Mouse (Mus musculus): ENCODE results near the gene Jph2. TPM values are rescaled to one million over a fixed set of nuclear protein-coding genes. Genes with fewer than 3 reads are reported as not detected.
A peak's percentile ranks its signal among the peaks of the same experiment; 100 is the strongest.

Jph2 gene
- polyA plus RNA-seq, 1 experiment, result 1.0 TPM

DNA sequence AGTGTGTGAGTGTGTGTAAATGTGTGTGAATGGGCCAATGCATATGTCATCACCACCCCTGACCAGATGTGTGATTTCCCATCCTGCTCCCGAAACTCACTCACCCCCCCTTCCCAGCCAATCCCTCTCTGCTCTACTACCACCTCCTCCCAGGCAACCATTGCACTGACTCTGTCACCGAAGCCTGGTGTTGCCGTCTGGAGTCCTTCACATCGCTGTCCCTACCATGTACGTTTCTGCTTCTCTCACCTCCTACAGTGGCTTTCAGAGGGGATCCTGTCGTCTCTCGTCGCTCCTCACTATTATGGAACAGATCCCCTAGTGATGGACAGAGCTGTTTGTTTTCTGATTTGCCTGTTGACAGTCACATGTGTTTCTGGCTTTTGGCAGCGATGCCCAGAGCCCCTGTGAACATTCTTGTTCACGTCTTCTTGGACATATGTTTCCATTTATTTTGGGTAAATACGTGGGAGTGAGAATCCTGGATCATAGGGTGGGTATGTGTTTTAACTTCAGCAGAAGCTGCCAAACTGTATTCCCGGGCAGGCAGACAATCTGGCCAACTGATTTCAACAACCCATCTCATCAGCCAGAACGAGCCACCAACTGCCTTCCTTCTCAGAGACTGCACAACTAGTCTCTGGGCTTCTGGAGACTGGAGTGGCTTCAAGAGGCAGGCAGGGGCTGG lies 65.3 kb downstream of the Jph2 start:
- DNase-seq (ENCODE audit: low read depth), result peak; percentile 75

DNA sequence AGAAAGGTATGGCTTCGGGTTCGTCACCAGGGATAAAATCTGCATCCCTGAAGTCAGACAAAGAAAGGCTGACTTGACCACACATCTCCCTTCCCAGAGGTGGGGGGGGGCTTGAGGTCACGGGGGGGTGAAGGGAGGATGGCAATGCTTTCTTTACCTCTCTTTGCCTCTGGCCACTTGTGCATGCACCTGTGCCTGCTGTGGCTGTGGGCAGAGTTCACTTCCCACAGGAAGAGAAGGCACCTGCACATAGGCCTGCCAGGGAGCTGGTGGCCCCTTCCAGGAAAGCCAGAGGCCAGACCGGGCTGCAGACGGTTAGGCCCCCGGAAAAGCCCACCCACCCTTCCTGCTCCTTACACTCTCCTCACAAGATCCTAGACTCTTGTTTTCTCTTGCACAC lies 66.4 kb downstream of the Jph2 start:
- DNase-seq (ENCODE audit: low read depth), result no peak
- TF ChIP-seq POLR2A (IDR thresholded peaks at IDR 0.05; ENCODE audit: borderline replicate concordance, extremely low read depth, insufficient read depth, insufficient read length, poor library complexity, severe bottlenecking) (no peak), CTCF (IDR thresholded peaks at IDR 0.05; ENCODE audit: borderline replicate concordance, extremely low read depth, insufficient read depth, insufficient read length) (no peak)

More for the DNA sequence above, 65.3 kb downstream of the Jph2 start:
- TF ChIP-seq POLR2A (IDR thresholded peaks at IDR 0.05; ENCODE audit: borderline replicate concordance, extremely low read depth, insufficient read depth, insufficient read length, poor library complexity, severe bottlenecking) (no peak), CTCF (IDR thresholded peaks at IDR 0.05; ENCODE audit: borderline replicate concordance, extremely low read depth, insufficient read depth, insufficient read length) (no peak)

DNA sequence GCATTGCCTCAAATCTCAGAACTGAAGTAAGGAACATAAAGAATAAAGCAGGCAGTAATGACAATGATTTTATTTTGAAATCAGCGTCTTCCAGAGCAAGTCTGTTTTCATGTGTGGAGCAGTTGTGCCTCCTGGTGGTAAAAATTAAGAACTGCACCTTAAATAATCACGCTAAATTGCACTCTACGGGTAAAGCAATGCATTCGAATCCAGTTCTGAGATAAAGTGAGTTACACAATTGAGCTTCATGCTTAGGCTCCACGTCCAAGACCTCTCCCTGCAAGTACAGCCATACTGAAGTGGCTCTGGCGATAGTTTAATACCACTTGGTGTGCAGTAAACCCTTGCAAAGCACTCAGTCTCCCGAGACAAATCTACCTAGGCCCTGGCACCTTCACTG lies 67.1 kb downstream of the Jph2 start:
- TF ChIP-seq POLR2A (IDR thresholded peaks at IDR 0.05; ENCODE audit: borderline replicate concordance, extremely low read depth, insufficient read depth, insufficient read length, poor library complexity, severe bottlenecking) (no peak), CTCF (IDR thresholded peaks at IDR 0.05; ENCODE audit: borderline replicate concordance, extremely low read depth, insufficient read depth, insufficient read length) (peak; percentile 63)
- DNase-seq (ENCODE audit: low read depth), result peak; percentile 86

- TF ChIP-seq POLR2A (IDR thresholded peaks at IDR 0.05; ENCODE audit: borderline replicate concordance, extremely low read depth, insufficient read depth, insufficient read length, poor library complexity, severe bottlenecking) (no peak), CTCF (IDR thresholded peaks at IDR 0.05; ENCODE audit: borderline replicate concordance, extremely low read depth, insufficient read depth, insufficient read length) (no peak)
- no peak for DNase-seq (ENCODE audit: low read depth)
Observed at GRCm38 (mm10) chr2:163323163-163323562, 74.6 kb downstream of the Jph2 start.

- peak; percentile 56 for DNase-seq (ENCODE audit: low read depth)
Observed at GRCm38 (mm10) chr2:163318777-163319176, 79.0 kb downstream of the Jph2 start.

DNA sequence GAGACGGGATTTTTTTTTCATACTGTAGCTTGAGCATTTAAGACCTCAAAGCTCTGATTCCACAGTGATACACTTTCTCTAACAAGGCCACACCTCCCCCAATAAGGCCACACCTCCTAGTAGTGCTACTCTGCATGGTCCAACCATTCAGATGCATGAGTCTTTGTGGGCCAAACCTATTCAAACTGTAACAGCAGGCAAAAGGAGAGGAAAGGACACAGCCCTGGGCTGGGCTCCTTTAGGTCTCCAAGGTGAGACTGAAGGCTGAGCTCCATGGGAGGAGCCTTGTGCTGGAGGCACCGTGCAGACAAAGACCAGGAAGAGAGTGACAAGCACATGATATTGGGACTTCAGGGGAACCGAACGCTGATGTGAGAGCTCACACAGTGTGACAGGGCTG lies 80.5 kb downstream of the Jph2 start:
- TF ChIP-seq POLR2A (IDR thresholded peaks at IDR 0.05; ENCODE audit: borderline replicate concordance, extremely low read depth, insufficient read depth, insufficient read length, poor library complexity, severe bottlenecking) (no peak), CTCF (IDR thresholded peaks at IDR 0.05; ENCODE audit: borderline replicate concordance, extremely low read depth, insufficient read depth, insufficient read length) (no peak)
- no peak for DNase-seq (ENCODE audit: low read depth)

More at GRCm38 (mm10) chr2:163318777-163319176, 79.0 kb downstream of the Jph2 start:
- TF ChIP-seq POLR2A (IDR thresholded peaks at IDR 0.05; ENCODE audit: borderline replicate concordance, extremely low read depth, insufficient read depth, insufficient read length, poor library complexity, severe bottlenecking), result no peak
- TF ChIP-seq CTCF (IDR thresholded peaks at IDR 0.05; ENCODE audit: borderline replicate concordance, extremely low read depth, insufficient read depth, insufficient read length), result peak; percentile 35; the same call in 1 of the 2 replicates

DNA sequence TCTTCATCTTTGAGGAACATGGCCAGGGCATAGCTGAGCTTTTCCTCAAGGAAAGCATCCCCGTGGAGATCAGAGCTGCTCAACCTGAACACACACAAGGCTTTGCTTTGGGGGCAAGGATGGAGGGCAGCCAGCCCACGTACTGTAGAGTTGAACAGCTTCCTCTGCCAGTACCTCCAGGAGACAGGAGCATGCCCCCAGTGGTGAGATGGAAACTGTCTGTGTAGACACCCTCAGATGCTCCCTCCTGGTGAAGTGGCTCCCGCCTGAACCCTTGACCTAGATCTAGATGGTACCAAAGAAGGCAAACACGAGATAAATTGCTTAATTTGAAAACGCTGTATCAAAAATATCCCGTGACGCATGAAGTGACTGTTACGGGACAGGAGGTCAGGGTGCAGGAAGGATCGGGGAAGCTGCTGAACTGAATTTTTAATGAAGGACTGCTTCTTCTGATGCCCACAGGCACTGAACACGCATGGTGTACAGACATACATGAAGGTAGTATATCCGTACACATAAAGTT lies 87.6 kb downstream of the Jph2 start:
- TF ChIP-seq POLR2A (IDR thresholded peaks at IDR 0.05; ENCODE audit: borderline replicate concordance, extremely low read depth, insufficient read depth, insufficient read length, poor library complexity, severe bottlenecking), result no peak
- TF ChIP-seq CTCF (IDR thresholded peaks at IDR 0.05; ENCODE audit: borderline replicate concordance, extremely low read depth, insufficient read depth, insufficient read length), result peak; percentile 29; the same call in 1 of the 2 replicates
- DNase-seq (ENCODE audit: low read depth), result no peak

GRCm38 (mm10) chr2:163309376-163309775 lies 88.4 kb downstream of the Jph2 start:
- TF ChIP-seq POLR2A (IDR thresholded peaks at IDR 0.05; ENCODE audit: borderline replicate concordance, extremely low read depth, insufficient read depth, insufficient read length, poor library complexity, severe bottlenecking), result no peak
- TF ChIP-seq CTCF (IDR thresholded peaks at IDR 0.05; ENCODE audit: borderline replicate concordance, extremely low read depth, insufficient read depth, insufficient read length), result no peak
- DNase-seq (ENCODE audit: low read depth), result peak; percentile 83

DNA sequence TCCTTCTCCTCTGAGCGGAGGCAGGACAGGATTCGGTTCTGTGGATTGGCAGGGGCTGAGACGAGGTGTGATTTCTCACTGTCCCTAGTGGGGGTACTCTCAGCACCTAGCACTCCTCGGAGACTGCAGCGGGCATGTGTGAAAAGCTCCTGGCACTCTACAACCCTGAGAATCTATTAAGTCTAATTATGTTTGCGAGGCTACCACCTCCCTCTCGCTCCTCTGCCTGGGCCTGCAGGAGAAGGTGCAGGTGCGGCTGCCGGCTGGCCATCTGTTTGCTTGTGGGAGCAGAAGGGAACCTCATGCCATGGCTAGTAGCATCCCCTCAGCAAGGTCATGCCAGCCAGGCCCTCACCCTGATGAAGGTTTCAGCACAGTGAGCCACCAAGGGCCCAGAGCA lies 94.8 kb downstream of the Jph2 start:
- no peak for TF ChIP-seq CTCF (IDR thresholded peaks at IDR 0.05; ENCODE audit: borderline replicate concordance, extremely low read depth, insufficient read depth, insufficient read length)
- TF ChIP-seq POLR2A (IDR thresholded peaks at IDR 0.05; ENCODE audit: borderline replicate concordance, extremely low read depth, insufficient read depth, insufficient read length, poor library complexity, severe bottlenecking), result no peak
- DNase-seq (ENCODE audit: low read depth), result peak; percentile 83

GRCm38 (mm10) chr2:163301641-163302040 lies 96.2 kb downstream of the Jph2 start:
- no peak for TF ChIP-seq POLR2A (IDR thresholded peaks at IDR 0.05; ENCODE audit: borderline replicate concordance, extremely low read depth, insufficient read depth, insufficient read length, poor library complexity, severe bottlenecking)
- TF ChIP-seq CTCF (IDR thresholded peaks at IDR 0.05; ENCODE audit: borderline replicate concordance, extremely low read depth, insufficient read depth, insufficient read length), result peak; percentile 15; the same call in 1 of the 2 replicates
- peak; percentile 25 for DNase-seq (ENCODE audit: low read depth)

DNA sequence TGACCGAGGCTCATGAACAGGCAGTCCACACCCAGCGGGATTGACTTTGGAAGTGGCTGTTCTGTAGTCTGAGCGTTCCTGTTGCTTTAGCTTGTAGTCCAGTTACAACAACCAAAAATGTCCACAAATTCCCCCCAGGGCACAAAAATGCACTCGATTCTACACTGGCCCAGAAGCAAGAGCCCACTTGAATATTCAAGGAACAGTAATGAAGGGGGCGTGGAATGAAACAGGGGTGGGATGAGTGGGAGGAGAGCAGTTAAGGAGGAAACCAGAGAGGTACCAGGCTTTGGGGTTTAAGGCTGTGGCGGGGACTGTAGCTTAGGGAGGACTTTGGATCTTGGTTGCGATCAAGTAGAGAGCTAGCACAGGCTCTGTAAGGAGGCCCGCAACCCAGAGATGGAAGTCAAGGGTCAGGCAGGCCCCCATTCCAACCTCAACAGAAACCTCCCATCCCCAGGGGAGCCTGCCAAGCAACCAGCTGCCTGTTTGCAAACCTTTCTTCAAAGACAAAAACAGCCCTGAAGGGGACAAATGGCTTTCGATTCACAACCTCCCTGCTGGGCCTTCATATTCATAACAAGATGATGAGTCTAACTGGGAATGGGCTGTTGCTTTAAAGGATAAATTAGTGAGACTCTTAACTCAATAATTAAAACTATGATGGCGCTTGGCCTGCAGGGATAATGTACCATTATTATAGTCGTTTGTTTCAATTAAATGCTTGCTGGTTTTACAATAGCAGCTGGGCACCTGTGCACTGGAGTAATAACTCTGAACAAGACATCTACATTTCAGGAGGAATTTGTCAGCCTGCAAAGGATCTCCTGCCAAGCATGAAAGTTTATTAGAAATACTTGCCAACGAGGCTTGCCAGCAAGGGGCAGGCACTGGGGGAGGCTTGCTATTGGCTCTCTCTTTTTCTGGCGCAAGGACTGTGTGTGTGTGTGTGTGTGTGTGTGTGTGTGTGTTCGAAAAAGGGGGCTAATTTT lies 97.4 kb downstream of the Jph2 start:
- DNase-seq (ENCODE audit: low read depth), result peak; percentile 91
- TF ChIP-seq POLR2A (IDR thresholded peaks at IDR 0.05; ENCODE audit: borderline replicate concordance, extremely low read depth, insufficient read depth, insufficient read length, poor library complexity, severe bottlenecking) (no peak), CTCF (IDR thresholded peaks at IDR 0.05; ENCODE audit: borderline replicate concordance, extremely low read depth, insufficient read depth, insufficient read length) (no peak)
